Mouse (Mus musculus): ENCODE data around the gene Evpl.

DNA sequence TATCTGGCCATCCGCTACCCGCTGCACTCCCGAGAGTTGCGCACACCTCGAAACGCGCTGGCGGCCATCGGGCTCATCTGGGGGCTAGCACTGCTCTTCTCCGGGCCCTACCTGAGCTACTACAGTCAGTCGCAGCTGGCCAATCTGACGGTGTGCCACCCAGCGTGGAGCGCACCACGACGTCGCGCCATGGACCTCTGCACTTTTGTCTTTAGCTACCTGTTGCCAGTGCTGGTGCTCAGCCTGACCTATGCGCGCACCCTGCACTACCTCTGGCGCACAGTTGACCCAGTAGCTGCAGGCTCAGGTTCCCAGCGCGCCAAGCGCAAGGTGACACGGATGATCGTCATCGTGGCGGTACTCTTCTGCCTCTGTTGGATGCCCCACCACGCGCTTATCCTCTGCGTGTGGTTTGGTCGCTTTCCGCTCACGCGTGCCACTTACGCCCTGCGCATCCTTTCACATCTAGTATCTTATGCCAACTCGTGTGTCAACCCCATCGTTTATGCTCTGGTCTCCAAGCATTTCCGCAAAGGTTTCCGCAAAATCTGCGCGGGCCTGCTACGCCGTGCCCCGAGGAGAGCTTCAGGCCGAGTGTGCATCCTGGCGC lies 45.1 kb upstream of the Evpl start:
- no peak for TF ChIP-seq CTCF (IDR thresholded peaks at IDR 0.05; ENCODE audit: borderline replicate concordance, extremely low read depth, insufficient read depth, insufficient read length)
- TF ChIP-seq POLR2A (IDR thresholded peaks at IDR 0.05; ENCODE audit: borderline replicate concordance, extremely low read depth, insufficient read depth, insufficient read length, poor library complexity, severe bottlenecking), result no peak
